Mouse (Mus musculus) gastrocnemius, postnatal 14 days (tissue): ENCODE results near the gene Nhs. TPM values are rescaled to one million over a fixed set of nuclear protein-coding genes. Genes with fewer than 3 reads are reported as not detected.
A peak's percentile ranks its signal among the peaks of the same experiment; 100 is the strongest.

Experiments used
- DNase-seq: peaks from one replicate; pipeline ENCODE4 v3.0.0; 2021; ENCODE audit warnings: mixed read lengths
- intact Hi-C: fragments of 180-260 bp; cut with DNase I; formaldehyde crosslinking; loops from one replicate; pipeline ENCODE4 v1.15.1; 2025; ENCODE audit warnings: low total_unique reads
- total RNA-seq, 2 experiments: library from RNA; stranded (reverse); gene quantifications; 2 replicates each; pipeline ENCODE4 v1.2.3; 2021

Nhs gene
- total RNA-seq, 2 experiments from 2014 or later = 0.80 to 1.1 TPM

DNA sequence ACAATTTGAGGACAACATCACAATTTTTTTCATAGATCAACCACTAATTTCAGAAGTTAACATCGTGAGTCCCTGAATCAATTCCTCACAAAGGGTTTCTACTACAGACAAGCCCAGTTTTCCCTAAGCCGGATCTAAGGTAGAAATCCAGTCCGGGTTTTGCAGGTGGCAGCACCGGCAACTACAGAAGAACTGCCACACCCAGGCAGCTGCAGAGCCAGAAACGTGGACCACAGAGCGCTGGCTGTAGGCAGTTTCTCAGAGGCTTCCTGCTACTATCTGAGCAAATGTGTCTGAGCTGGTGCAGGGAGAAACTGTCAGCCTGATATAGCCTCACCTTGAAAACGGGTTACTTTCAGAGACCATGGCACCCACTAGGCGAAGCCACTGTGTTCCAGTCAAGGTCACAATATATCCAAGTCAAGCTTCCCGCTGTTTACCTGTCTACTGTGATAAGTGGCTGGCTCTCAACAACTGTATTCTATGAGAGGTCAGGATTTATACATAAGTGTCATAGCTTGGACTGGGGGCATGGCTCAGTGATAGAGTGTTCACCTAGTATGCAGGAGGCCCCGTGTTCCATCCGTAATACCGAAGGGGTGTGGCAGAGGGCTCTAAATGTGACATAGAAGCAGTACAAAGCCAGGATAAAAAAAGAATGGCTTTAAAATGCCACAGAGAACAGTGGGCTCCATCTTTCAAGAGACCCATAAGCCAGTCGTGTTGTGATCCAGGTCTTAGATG, 134.1 kb downstream of the Nhs start:
- intact Hi-C loops = no loop called here
- DNase-seq = peak; percentile 13

DNA sequence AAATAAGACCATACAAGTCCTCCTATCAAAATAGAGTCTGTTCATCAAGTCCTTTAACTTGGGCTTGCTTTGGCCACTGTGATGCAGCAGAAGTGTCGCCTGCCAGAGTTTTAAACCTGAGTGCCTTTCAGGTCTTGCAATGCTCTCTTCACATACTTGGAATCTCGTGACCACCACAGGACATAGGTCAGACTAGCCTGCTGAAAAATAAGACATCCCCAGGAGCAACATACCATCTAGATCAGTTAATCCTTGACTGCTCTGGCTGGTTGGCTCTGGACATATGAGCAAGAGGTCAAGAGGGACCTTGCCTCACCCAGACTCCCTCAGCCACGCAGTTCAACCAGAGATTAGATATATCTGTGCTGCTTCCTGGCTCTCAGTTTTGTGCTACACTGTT, 137.8 kb downstream of the Nhs start:
- DNase-seq = no peak
- intact Hi-C loops = loop anchor here (5.0 kb wide), 1 partner anchor 141 kb away; no protein-coding TSS in a partner anchor

DNA sequence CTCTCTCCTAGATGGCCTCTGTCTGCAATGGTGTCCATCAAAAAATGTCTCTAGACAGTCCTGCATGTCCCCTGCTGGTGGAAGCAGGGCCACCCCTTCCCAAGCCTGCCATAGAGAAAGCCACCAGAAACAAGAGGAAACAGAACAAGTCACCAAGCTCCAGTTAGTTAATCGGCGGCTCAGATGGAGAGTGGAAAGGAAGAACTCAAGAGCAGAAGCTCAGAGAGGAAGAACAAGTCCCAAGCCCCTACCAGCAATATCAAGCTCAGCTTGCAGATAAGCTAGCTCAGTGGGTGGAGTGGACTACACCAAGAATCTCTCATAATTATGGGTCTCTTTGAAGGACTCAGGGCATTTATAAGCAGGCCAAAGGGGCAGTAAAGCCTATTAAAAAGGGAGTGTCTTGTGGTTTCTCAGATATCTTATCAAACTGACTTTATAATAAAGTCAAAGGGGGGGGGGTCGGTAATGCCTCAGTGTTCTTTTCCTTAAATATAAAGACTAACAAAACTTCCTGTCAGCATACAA, 139.4 kb downstream of the Nhs start:
- DNase-seq = no peak
- intact Hi-C loops = loop anchor here (5.0 kb wide), 1 partner anchor 142 kb away; no protein-coding TSS in a partner anchor

DNA sequence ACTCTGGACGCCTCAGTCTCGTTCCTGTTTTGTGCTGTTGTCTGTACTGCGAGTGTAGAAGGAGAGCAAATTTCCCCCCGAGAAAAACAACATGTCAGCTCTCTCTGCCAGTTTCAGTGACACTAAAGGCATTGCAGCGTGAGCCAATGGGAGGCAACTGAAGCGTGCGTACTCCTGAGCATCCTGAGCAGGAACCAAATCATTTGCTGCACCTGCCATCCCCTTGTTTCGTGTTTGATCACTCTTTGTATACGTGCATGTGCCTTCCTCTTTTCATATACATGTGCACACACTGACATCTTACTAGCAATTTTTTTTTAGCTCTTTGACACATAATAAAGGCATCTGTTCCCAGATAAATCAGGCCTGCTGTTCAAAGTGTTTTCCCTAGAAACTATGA, 142.1 kb downstream of the Nhs start:
- intact Hi-C loops = no loop called here
- DNase-seq = no peak

DNA sequence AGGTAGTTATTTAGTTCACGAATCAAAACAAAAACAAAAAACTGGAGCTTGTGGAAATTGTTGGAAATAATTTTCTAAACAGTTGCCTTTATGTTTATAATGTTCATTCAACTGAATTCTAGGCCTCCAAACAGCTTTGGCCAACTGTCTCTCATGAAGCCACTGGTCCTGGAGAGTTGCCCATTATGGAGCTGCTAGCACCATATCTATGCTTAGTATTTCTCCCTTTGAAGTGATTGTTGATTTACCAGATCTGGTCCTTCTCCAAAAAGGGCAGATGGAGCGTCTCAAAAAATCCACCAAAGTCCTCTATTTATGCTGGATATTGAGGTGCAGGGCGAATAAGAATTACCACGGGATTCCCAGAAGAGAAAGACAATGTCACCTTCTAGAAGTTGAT, 147.0 kb downstream of the Nhs start:
- DNase-seq = no peak
- intact Hi-C loops = no loop called here

- DNase-seq = no peak
- intact Hi-C loops = no loop called here
Measured at GRCm38 (mm10) chrX:162009876-162010275, 149.7 kb downstream of the Nhs start.

DNA sequence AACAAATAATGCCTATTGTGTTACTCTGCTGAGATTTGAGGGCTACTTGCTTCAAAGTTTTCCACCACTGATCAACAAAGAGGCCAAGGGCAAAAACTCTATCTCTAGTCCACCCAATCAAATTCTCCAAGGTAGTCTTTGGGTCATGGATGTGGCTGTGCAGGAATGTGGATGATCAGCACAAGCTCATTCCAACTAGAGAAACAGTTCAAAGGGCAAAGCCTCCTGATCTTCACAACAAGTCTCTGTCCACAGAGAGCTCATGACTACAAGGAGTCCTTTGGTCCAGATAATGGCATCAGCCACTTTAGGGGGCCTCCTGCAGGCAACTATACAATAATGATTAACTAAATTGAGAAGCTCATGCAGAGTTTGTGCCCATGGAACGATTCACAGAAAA, 155.7 kb downstream of the Nhs start:
- intact Hi-C loops = no loop called here
- no peak for DNase-seq

DNA sequence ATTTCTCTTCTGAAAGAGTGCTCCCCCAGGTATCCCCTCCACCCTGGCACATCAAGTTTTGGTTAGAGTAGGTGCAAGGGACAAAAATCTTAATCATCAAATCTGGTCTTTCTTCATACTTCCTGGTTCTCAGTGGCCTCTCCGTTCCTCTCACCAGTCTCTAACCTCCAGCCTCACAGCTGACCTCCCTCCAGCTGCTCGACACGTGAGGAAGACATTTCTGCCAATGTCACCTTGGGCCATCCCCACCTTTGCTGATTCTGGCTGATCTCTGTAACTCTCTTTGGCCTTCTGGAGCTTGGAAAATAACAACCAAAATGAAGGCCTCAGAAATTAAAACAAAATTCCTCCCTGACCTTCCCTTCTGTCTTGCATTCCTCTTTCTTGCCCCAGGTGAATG, 160.7 kb downstream of the Nhs start:
- DNase-seq = no peak
- intact Hi-C loops = loop anchor here (5.0 kb wide), 1 partner anchor 1553 kb away; no protein-coding TSS in a partner anchor

GRCm38 (mm10) chrX:161997170-161997795, 162.2 kb downstream of the Nhs start:
- intact Hi-C loops = loop anchor here (5.0 kb wide), 1 partner anchor 1555 kb away; no protein-coding TSS in a partner anchor
- DNase-seq = no peak

- intact Hi-C loops = no loop called here
- DNase-seq = no peak
Measured at GRCm38 (mm10) chrX:161990171-161990570, 169.4 kb downstream of the Nhs start.

- DNase-seq = no peak
- intact Hi-C loops = no loop called here
Measured at GRCm38 (mm10) chrX:161984961-161985360, 174.6 kb downstream of the Nhs start.

GRCm38 (mm10) chrX:161981399-161981798, 178.1 kb downstream of the Nhs start:
- no peak for DNase-seq
- intact Hi-C loops = no loop called here

- intact Hi-C loops = no loop called here
- DNase-seq = no peak
Measured at GRCm38 (mm10) chrX:161979946-161980345, 179.6 kb downstream of the Nhs start.

DNA sequence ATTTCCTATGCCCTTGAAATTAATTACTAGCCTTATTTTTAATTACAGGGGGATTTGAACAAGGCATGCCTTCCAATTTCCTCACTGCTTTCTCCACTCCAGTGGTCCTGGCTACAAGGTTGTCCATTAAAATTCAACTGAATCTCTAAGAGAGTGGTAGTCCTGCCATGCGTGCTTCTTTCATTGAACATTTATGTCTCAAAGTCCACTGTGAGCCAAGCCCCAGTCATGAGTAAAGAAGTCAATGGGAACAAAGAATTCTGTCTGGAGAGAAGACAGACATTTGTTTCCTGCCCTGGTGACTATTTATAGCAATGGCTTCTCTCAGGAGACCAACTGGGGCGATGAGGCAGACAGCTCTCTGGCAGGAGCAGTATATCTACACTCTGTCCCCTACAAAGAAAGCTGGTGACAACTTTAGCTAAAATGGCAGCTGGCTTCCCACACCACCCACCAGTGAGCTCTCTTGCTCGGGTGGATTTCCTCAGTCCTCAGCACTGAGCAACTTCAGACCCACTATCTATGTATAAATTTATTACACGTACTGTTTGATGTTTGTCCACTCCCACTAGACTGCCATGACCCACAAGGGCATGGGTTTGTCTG, 182.2 kb downstream of the Nhs start:
- intact Hi-C loops = no loop called here
- DNase-seq = no peak

GRCm38 (mm10) chrX:161976376-161976775, 183.2 kb downstream of the Nhs start:
- intact Hi-C loops = no loop called here
- DNase-seq = no peak

GRCm38 (mm10) chrX:161973572-161973971, 186.0 kb downstream of the Nhs start:
- no peak for DNase-seq
- intact Hi-C loops = no loop called here

- no peak for DNase-seq
- intact Hi-C loops = no loop called here
Measured at GRCm38 (mm10) chrX:161972723-161973122, 186.8 kb downstream of the Nhs start.

DNA sequence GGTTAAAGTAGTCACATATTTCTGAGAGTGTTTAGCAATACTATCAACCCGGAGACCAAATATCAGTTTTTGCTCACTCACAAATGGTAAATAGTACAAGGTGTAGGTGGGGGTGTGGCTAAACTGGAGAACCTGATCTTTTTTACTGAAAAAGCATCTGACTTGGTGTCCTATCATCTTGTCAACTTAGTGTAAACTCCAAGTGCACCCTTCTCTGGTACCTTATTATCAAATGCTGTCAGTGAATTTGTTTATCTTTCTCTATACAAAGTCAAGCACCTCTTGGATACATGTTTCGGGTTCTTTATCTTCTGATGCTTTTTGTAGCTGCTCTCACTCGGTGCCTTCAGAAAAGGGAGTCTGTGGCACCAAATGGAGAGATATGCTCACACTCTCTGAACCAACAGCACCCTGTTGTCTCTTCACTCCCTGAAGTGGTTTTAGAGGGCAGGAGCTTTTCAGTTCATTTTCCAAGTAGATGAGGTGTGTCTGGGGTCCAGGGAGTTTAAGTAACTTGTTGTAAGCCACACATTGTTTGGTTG, 187.5 kb downstream of the Nhs start:
- DNase-seq = no peak
- intact Hi-C loops = no loop called here

DNA sequence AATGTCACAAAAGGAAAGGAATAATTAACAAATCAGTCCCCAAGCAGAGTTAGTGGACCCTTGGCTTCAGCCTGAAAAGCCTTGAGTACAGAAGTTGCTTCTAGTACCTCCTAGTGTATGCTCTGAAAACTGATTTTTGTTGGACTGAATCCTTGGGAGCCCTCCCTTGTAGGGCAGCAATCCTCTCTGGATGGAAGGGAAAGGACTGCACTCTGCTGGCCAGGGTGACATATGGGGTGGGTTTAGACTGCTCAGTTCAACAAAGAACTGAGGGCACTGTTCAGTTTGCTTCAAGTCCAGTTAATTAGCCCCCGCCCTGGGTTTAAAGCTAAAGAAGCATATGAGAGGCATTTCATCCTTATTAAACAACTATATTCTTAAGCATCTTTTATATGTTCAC, 188.4 kb downstream of the Nhs start:
- intact Hi-C loops = no loop called here
- DNase-seq = no peak

DNA sequence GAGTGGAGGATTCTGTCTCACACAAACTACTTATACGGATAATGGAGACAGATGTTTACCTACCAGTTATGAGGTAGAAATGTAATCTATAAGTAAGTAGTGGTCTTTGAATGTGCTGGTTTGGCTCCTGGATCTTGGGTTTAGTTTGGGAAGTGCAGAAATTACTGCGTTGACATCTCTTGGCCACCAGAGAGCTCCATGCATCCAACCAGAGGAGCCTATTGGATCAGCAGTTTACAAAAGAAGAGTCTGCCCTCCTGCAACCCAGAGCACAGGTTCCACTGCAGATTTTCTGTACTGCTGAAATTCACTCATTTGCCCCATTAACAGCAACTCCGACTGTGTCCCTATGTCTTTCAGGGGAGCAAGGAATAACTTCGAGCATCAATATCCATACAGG, 191.8 kb downstream of the Nhs start:
- intact Hi-C loops = loop anchor here (10.0 kb wide), 1 partner anchor 317 kb away; no protein-coding TSS in a partner anchor
- DNase-seq = no peak
